Mouse (Mus musculus) stomach, embryonic 16.5 days (tissue): ENCODE measurements at regions not wholly inside any gene's neighbourhood (a gene's known extent, or its start where the extent isn't known, plus 50 kb on each side); places are given as distances from the start of the nearest gene placed in this dataset.

Source experiments
- ATAC-seq: fragments of 200-750 bp; cut with Nextera tagmentation; 2 replicates; pipeline ENCODE4 v1.8.0; 2017; ENCODE audit warnings: moderate number of reproducible peaks, moderate TSS enrichment; ENCODE audit not compliant: insufficient read depth, low FRiP score
- H3K27ac ChIP-seq: fragments of 300-500 bp; sonication (generic); 2 replicates; pipeline ENCODE4 v1.5.1; 2014; ENCODE audit warnings: low read length
- H3K27me3 ChIP-seq: fragments of 300-500 bp; sonication (generic); 2 replicates; pipeline ENCODE4 v1.6.1; 2014; ENCODE audit warnings: low read length, control low read depth, mixed read lengths; ENCODE audit not compliant: control insufficient read depth, insufficient read depth
- H3K36me3 ChIP-seq: fragments of 300-500 bp; sonication (generic); 2 replicates; pipeline ENCODE4 v1.6.1; 2014; ENCODE audit warnings: low read length; ENCODE audit not compliant: control insufficient read depth, insufficient read depth
- H3K4me1 ChIP-seq: fragments of 300-500 bp; sonication (generic); 2 replicates; pipeline ENCODE4 v1.6.1; 2014; ENCODE audit warnings: low read length, control low read depth, mixed read lengths; ENCODE audit not compliant: control insufficient read depth, insufficient read depth
- H3K4me2 ChIP-seq: fragments of 300-500 bp; sonication (generic); 2 replicates; pipeline ENCODE4 v1.6.1; 2014; ENCODE audit warnings: low read depth, low read length, mixed read lengths
- H3K4me3 ChIP-seq: fragments of 300-500 bp; sonication (generic); replicated peaks from 2 replicates; pipeline ENCODE4 v1.5.1; 2014; ENCODE audit warnings: mild to moderate bottlenecking, low read length
- H3K9ac ChIP-seq: fragments of 300-500 bp; sonication (generic); 2 replicates; pipeline ENCODE4 v1.6.1; 2014; ENCODE audit warnings: low read length
- H3K9me3 ChIP-seq: fragments of 300-500 bp; sonication (generic); replicated peaks from 2 replicates; pipeline ENCODE4 v1.6.1; 2016; ENCODE audit warnings: low read length, control low read depth; ENCODE audit not compliant: control insufficient read depth
- whole genome bisulfite sequencing: fragments of 180-500 bp; shearing (Covaris S2); extraction: QIAGEN DNeasy Blood & Tissue Kit; methylation state at CpG from one replicate; pipeline ENCODE4 v1.1.7; 2014; 5-methylcytosine and 5-hydroxymethylcytosine counted together

DNA sequence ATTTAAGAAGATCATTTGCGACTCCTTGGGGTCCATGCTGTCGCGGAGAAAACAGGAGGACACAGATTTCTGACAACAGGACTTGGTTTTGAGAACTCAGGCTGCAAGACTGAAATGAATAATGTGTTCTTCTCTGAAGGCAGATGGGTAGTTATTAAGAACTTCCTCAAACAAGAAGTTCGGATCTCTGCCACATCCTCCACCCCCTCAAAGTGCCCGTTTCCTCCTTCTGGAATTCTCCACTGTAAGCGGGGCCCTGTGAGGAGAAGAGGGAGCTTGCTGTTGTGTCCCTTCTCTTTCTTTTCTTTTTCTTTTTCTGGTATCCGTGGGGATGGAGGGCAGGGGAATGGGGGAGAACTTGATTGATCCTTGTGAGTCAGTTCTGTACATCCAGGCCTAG lies 118.9 kb downstream of the 1700020N01Rik start:
- 71% methylated on average over 7 of the region's 7 CpGs for WGBS
- no peaks in the 10 kb centered on the region for H3K27me3 ChIP-seq
- H3K27ac ChIP-seq: no peak overlapping the region
- no peaks in the 10 kb centered on the region for H3K9me3 ChIP-seq
- ATAC-seq: no peak
- no peak overlapping the region for H3K4me2 ChIP-seq
- H3K4me3 ChIP-seq: no peak overlapping the region
- H3K9ac ChIP-seq: no peak overlapping the region
- H3K36me3 ChIP-seq: no peaks in the 10 kb centered on the region
- no peaks in the 10 kb centered on the region for H3K4me1 ChIP-seq

DNA sequence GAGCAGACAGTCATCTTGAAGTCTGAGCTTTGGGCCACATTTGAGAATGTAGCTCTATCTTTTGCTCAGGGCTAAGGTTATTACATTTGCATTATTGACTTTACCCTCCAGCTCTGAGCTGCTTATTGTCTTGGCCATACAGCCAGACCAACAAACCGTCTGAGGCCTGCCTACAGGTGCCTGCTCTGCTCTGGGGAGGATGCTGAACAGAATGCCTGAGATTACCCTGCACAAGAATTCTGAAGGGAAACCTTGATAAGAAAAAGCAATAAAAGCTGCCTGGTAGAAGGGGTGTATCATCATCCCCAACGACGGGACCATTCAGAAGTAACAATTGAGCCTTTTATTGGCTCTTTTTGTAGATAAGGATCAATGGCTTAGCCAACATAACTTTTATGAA lies 119.9 kb downstream of the 1700020N01Rik start:
- no peak for ATAC-seq
- no peak overlapping the region for H3K4me2 ChIP-seq
- no peaks in the 10 kb centered on the region for H3K36me3 ChIP-seq
- no peak overlapping the region for H3K4me3 ChIP-seq
- no peaks in the 10 kb centered on the region for H3K27me3 ChIP-seq
- no peaks in the 10 kb centered on the region for H3K4me1 ChIP-seq
- no peak overlapping the region for H3K27ac ChIP-seq
- H3K9ac ChIP-seq: no peak overlapping the region
- 55% methylated on average over 3 of the region's 3 CpGs for WGBS
- H3K9me3 ChIP-seq: no peaks in the 10 kb centered on the region

DNA sequence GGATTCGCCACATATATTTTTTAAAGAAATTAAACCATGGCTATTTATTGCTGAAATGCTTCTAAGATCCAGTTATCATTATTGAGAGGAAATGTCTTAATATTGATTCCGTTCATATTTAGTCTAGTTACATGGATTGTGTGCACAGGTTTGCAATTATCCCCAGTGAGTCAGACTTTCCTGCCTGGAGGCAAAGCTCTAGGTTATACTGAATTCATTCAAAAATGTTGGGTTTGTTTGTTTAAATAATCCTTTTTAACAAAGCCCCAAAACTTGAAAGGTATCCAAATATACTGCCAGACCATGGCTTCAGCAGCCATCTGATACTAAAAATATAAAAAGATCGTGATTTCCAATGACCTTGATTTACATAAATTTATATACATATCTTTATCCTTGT lies 122.5 kb downstream of the 1700020N01Rik start:
- H3K9me3 ChIP-seq: no peaks in the 10 kb centered on the region
- WGBS: 72% methylated on average over 3 of the region's 3 CpGs
- no peak overlapping the region for H3K4me2 ChIP-seq
- no peaks in the 10 kb centered on the region for H3K36me3 ChIP-seq
- H3K27me3 ChIP-seq: no peaks in the 10 kb centered on the region
- no peak for ATAC-seq
- no peaks in the 10 kb centered on the region for H3K4me1 ChIP-seq
- no peak overlapping the region for H3K9ac ChIP-seq
- H3K27ac ChIP-seq: no peak overlapping the region
- H3K4me3 ChIP-seq: no peak overlapping the region

DNA sequence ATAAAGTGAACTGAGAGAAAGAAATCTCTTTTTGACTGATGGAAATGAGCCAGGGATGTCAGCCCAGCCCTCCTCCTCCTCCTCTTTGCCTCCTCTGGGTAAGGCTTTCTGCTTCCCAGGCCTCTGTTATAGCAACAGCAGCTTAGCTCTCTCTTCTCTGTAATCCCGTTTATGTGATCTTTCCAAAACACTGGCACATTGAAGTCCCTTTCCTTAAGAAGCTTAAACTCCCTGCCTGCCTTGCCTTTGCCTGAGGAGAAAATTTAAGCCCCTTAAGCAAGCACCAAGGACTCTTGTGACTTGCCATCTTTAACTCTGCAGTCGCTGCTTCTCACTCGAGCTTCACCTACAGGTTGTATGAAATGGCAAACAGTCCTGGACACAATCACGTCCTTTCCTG lies 125.2 kb downstream of the 1700020N01Rik start:
- H3K9me3 ChIP-seq: no peaks in the 10 kb centered on the region
- H3K4me2 ChIP-seq: no peak overlapping the region
- no peak overlapping the region for H3K27ac ChIP-seq
- H3K4me1 ChIP-seq: no peaks in the 10 kb centered on the region
- no peaks in the 10 kb centered on the region for H3K27me3 ChIP-seq
- no peak for ATAC-seq
- no peak overlapping the region for H3K4me3 ChIP-seq
- no peak overlapping the region for H3K9ac ChIP-seq
- WGBS: 54% methylated on average over 4 of the region's 4 CpGs
- H3K36me3 ChIP-seq: no peaks in the 10 kb centered on the region

DNA sequence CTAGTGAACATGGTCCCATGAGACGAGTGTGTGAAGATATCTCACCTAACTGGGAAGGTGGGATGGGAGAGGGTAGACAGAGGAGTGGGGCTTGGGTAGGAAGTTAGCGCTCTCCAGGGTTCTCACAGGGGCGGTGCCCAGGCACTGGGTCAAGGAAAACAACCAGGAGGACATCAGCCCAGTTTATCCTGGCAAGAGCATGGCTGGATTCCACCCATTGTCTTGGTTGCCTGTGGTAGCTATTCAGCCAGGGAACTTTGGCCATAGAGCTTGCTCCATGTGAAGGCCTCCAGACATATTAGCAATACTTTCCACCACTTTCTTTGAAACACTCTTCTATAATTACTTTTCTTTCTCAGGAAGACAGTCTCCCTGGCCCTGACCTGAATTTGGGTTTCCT lies 131.4 kb downstream of the 1700020N01Rik start:
- Histone ChIP-seq H3K27ac (no peak overlapping the region), H3K9ac (no peak overlapping the region), H3K4me2 (no peak overlapping the region), H3K9me3 (no peaks in the 10 kb centered on the region), H3K4me3 (no peak overlapping the region), H3K36me3 (no peaks in the 10 kb centered on the region), H3K27me3 (no peaks in the 10 kb centered on the region), H3K4me1 (no peaks in the 10 kb centered on the region)
- WGBS: 90% methylated on average over 3 of the region's 3 CpGs
- no peak for ATAC-seq

DNA sequence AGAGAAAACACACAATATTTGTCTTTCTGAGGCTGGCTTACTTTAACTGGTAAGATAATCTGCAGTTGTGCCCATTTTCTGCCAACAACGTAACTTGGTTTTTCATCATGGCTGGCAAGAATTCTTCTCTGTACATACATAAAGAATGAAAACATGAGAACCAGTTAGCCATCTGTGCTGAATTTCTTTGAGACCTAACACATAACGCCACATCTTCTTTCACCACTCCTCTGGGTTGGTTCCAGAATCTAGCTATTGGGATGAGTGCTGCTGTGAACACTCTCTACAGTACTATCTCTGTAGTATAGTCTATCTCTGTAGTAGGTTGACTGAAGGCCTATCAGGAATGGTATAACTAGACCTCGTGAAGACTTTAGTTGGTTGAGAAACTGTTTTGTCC lies 132.1 kb downstream of the 1700020N01Rik start:
- no peak for ATAC-seq
- 85% methylated on average over 3 of the region's 3 CpGs for WGBS
- Histone ChIP-seq H3K9me3 (no peaks in the 10 kb centered on the region), H3K4me1 (no peaks in the 10 kb centered on the region), H3K4me2 (no peak overlapping the region), H3K9ac (no peak overlapping the region), H3K36me3 (no peaks in the 10 kb centered on the region), H3K27ac (no peak overlapping the region), H3K4me3 (no peak overlapping the region), H3K27me3 (no peaks in the 10 kb centered on the region)

DNA sequence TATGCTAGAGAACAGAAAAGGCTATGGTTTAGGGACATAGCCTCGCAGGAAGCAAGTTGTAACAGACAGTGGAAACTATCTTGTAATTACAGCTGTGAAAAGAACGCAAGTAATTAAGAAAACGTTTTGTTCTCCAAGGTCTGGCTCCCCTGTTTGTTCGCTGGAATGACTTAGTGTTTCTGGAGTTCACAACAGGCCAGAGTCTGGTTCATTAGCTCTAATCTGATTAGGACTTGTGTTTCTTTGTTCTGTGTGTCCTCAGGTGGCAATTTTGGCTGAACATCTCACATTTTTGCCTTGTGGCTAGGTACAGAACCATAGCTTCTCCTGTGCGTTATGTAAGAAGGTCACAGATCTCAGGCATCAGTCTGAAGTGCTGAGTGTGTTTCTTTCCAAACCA lies 141.7 kb upstream of the Sgk1 start:
- H3K4me1 ChIP-seq: no peaks in the 10 kb centered on the region
- 62% methylated on average over 5 of the region's 5 CpGs for WGBS
- H3K9me3 ChIP-seq: no peaks in the 10 kb centered on the region
- no peak overlapping the region for H3K9ac ChIP-seq
- H3K36me3 ChIP-seq: no peaks in the 10 kb centered on the region
- H3K4me2 ChIP-seq: no peak overlapping the region
- no peak overlapping the region for H3K4me3 ChIP-seq
- H3K27me3 ChIP-seq: no peaks in the 10 kb centered on the region
- no peak for ATAC-seq
- no peak overlapping the region for H3K27ac ChIP-seq

DNA sequence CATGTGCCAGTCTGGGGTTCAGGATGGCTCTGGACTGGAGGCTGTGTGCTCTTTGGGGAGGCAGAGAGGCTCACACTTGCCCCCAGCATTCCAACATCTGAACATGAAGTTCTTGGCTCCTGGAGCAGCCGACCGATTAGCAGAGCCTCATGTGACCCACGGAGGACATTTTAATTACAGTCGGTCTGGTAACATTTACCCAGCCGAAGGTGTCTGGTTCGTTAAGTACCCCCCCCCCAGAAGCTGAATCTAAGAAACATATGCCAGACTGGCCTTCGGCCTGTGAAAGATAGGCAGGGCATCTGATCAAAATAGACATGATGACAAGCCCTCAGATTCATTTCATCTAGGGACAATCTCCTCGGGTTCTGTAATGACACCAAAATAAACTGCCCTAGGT lies 140.4 kb upstream of the Sgk1 start:
- Histone ChIP-seq H3K27ac (no peak overlapping the region), H3K27me3 (no peaks in the 10 kb centered on the region), H3K4me2 (no peak overlapping the region), H3K36me3 (no peaks in the 10 kb centered on the region), H3K9me3 (no peaks in the 10 kb centered on the region), H3K4me1 (0 out of 2 replicates have a peak, but pooled peaks cover 2% of the 10 kb centered on the region), H3K9ac (no peak overlapping the region), H3K4me3 (no peak overlapping the region)
- ATAC-seq: no peak
- WGBS: 77% methylated on average over 8 of the region's 8 CpGs

DNA sequence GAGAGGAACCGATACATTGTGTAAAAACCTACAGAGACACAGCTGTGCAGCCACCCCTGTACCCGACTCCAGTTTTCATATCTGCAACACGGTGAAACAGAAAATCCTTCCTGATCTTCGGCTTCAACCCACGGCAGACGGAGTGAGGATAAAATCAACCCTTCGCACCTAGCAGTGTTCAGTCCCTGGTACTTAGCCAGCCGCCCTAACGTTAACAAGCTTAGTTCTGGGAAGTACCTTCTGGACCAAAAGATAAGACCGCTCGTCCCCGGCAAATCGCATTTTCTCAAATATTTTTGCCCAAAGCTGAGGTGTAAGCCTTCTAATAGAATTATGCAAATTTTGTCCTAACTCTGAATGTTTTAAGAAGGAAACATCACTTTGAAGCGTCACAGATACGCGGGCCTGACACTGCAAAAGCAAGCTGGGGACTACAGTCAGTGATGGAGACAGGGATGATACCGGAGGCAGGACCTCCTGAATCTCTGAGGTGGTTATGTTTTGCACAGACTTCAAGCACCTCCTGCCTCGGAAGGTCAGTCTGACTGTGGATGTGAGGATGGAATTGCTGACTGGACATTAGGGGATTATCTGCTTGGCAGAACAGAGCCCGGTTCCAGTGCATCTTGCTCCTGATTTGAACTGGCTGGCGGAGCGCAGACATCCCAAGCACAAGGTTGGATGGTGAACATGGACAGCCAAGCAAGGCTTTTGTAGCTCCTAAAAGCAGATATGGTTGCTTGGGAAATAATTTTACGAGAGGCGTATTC lies 139.8 kb upstream of the Sgk1 start:
- ATAC-seq: no peak
- Histone ChIP-seq H3K27ac (no peak overlapping the region), H3K9ac (no peak overlapping the region), H3K4me1 (0 out of 2 replicates have a peak, but pooled peaks cover 2% of the 10 kb centered on the region), H3K4me3 (no peak overlapping the region), H3K36me3 (no peaks in the 10 kb centered on the region), H3K27me3 (no peaks in the 10 kb centered on the region), H3K4me2 (no peak overlapping the region), H3K9me3 (no peaks in the 10 kb centered on the region)
- WGBS: 88% methylated on average over 23 of the region's 23 CpGs
